Mouse (Mus musculus) kidney, embryonic 15.5 days (tissue): ENCODE data around the gene Bach2. TPM values are rescaled to one million over a fixed set of nuclear protein-coding genes. Genes with fewer than 3 reads are reported as not detected.

Source experiments
- ATAC-seq: fragments of 200-750 bp; cut with Nextera tagmentation; replicated peaks from 2 replicates; pipeline ENCODE4 v1.8.0; 2017; ENCODE audit warnings: moderate TSS enrichment; ENCODE audit not compliant: low FRiP score
- H3K27ac ChIP-seq: fragments of 300-500 bp; sonication (generic); 2 replicates; pipeline ENCODE4 v1.5.1; 2015; ENCODE audit warnings: mild to moderate bottlenecking, inconsistent platforms
- H3K27me3 ChIP-seq: fragments of 300-500 bp; sonication (generic); 2 replicates; pipeline ENCODE4 v1.6.1; 2015; ENCODE audit warnings: inconsistent platforms
- H3K36me3 ChIP-seq: fragments of 300-500 bp; sonication (generic); 2 replicates; pipeline ENCODE4 v1.6.1; 2015; ENCODE audit warnings: inconsistent platforms
- H3K4me1 ChIP-seq: fragments of 300-500 bp; sonication (generic); 2 replicates; pipeline ENCODE4 v1.6.1; 2015; ENCODE audit warnings: inconsistent platforms
- H3K4me2 ChIP-seq: fragments of 300-500 bp; sonication (generic); 2 replicates; pipeline ENCODE4 v1.6.1; 2015; ENCODE audit warnings: moderate library complexity, mild to moderate bottlenecking, inconsistent platforms
- H3K4me3 ChIP-seq: fragments of 300-500 bp; sonication (generic); replicated peaks from 2 replicates; pipeline ENCODE4 v1.5.1; 2015; ENCODE audit warnings: mild to moderate bottlenecking, inconsistent platforms
- H3K9ac ChIP-seq: fragments of 300-500 bp; sonication (generic); 2 replicates; pipeline ENCODE4 v1.6.1; 2015; ENCODE audit warnings: mild to moderate bottlenecking, inconsistent platforms
- H3K9me3 ChIP-seq: fragments of 300-500 bp; sonication (generic); replicated peaks from 2 replicates; pipeline ENCODE4 v1.6.1; 2016; ENCODE audit warnings: inconsistent platforms
- WGBS: fragments of 180-500 bp; shearing (Covaris S2); methylation state at CpG from one replicate; pipeline ENCODE4 v1.1.7; 2015; ENCODE audit warnings: mixed read lengths; 5-methylcytosine and 5-hydroxymethylcytosine counted together
- polyA plus RNA-seq: library from polyadenylated mRNA; unstranded; fragments of >200 nt; fragmentation: Nextera tagmentation; extraction: Ambion mirVana; gene quantifications from 2 replicates; pipeline ENCODE4 v1.2.1, GENCODE M21; 2015

Bach2 gene
- 8.0 and 8.8 TPM in 2 replicates for polyA plus RNA-seq

GRCm38 (mm10) chr4:32238366-32238854 lies at the start of gene Bach2:
Bach2 (plus strand) TSS chr4:32238804.
- ATAC-seq: peak; percentile 83
- Histone ChIP-seq H3K4me2 (peak within 1 kb of the TSS; percentile 92), H3K9ac (peak within 1 kb of the TSS; percentile 86), H3K27ac (peak within 1 kb of the TSS; percentile 96), H3K27me3 (peaks cover 29% of the 10 kb centered on the region), H3K9me3 (no peaks in the 10 kb centered on the region), H3K4me1 (peaks cover 41% of the 10 kb centered on the region), H3K4me3 (peak within 1 kb of the TSS; percentile 91), H3K36me3 (no peaks in the 10 kb centered on the region)
- WGBS: under 1% methylated on average over 44 of the region's 69 CpGs

GRCm38 (mm10) chr4:32189416-32190036 lies 49.1 kb upstream of the Bach2 start:
- Histone ChIP-seq H3K27me3 (no peaks in the 10 kb centered on the region), H3K4me2 (no peak overlapping the region), H3K9me3 (no peaks in the 10 kb centered on the region), H3K27ac (no peak overlapping the region), H3K4me3 (no peak overlapping the region), H3K4me1 (no peaks in the 10 kb centered on the region), H3K9ac (no peak overlapping the region), H3K36me3 (no peaks in the 10 kb centered on the region)
- 80% methylated on average over 4 of the region's 4 CpGs for WGBS
- ATAC-seq: no peak

GRCm38 (mm10) chr4:32190506-32190905 lies 48.1 kb upstream of the Bach2 start:
- 79% methylated on average over 8 of the region's 8 CpGs for WGBS
- Histone ChIP-seq H3K4me1 (peaks cover 5% of the 10 kb centered on the region; the same call in 1 of the 2 replicates), H3K9me3 (no peaks in the 10 kb centered on the region), H3K36me3 (no peaks in the 10 kb centered on the region), H3K9ac (no peak overlapping the region), H3K4me3 (no peak overlapping the region), H3K27ac (no peak overlapping the region), H3K27me3 (no peaks in the 10 kb centered on the region), H3K4me2 (no peak overlapping the region)
- no peak for ATAC-seq

GRCm38 (mm10) chr4:32195945-32196921 lies 42.4 kb upstream of the Bach2 start:
- Histone ChIP-seq H3K36me3 (no peaks in the 10 kb centered on the region), H3K27ac (peak overlapping the region; percentile 86), H3K4me3 (no peak overlapping the region), H3K9me3 (no peaks in the 10 kb centered on the region), H3K9ac (no peak overlapping the region), H3K4me1 (peaks cover 26% of the 10 kb centered on the region), H3K27me3 (no peaks in the 10 kb centered on the region), H3K4me2 (peak overlapping the region; percentile 24)
- whole genome bisulfite sequencing: 7% methylated on average over 9 of the region's 9 CpGs
- peak; percentile 88 for ATAC-seq

GRCm38 (mm10) chr4:32198031-32198430 lies 40.6 kb upstream of the Bach2 start:
- 86% methylated on average over 1 of the region's 1 CpGs for WGBS
- no peaks in the 10 kb centered on the region for H3K27me3 ChIP-seq
- H3K36me3 ChIP-seq: no peaks in the 10 kb centered on the region
- H3K9me3 ChIP-seq: no peaks in the 10 kb centered on the region
- no peak for ATAC-seq
- H3K4me2 ChIP-seq: no peak overlapping the region
- H3K4me1 ChIP-seq: peaks cover 26% of the 10 kb centered on the region
- H3K9ac ChIP-seq: no peak overlapping the region
- no peak overlapping the region for H3K4me3 ChIP-seq
- no peak overlapping the region for H3K27ac ChIP-seq

- Histone ChIP-seq H3K27me3 (no peaks in the 10 kb centered on the region), H3K9ac (no peak overlapping the region), H3K4me1 (peaks cover 26% of the 10 kb centered on the region), H3K9me3 (no peaks in the 10 kb centered on the region), H3K36me3 (no peaks in the 10 kb centered on the region), H3K4me3 (no peak overlapping the region), H3K27ac (no peak overlapping the region), H3K4me2 (no peak overlapping the region)
- ATAC-seq: no peak
- WGBS: 85% methylated on average over 7 of the region's 7 CpGs
These were observed 40.0 kb upstream of the Bach2 start for GRCm38 (mm10) chr4:32198589-32198988.

- no peak overlapping the region for H3K27ac ChIP-seq
- 91% methylated on average over 7 of the region's 7 CpGs for WGBS
- ATAC-seq: no peak
- H3K4me3 ChIP-seq: no peak overlapping the region
- no peaks in the 10 kb centered on the region for H3K9me3 ChIP-seq
- H3K9ac ChIP-seq: no peak overlapping the region
- no peaks in the 10 kb centered on the region for H3K27me3 ChIP-seq
- no peaks in the 10 kb centered on the region for H3K36me3 ChIP-seq
- H3K4me1 ChIP-seq: peaks cover 26% of the 10 kb centered on the region
- no peak overlapping the region for H3K4me2 ChIP-seq
These were observed 39.4 kb upstream of the Bach2 start for GRCm38 (mm10) chr4:32199156-32199555.

- H3K4me1 ChIP-seq: peaks cover 15% of the 10 kb centered on the region
- no peak overlapping the region for H3K4me3 ChIP-seq
- H3K27me3 ChIP-seq: no peaks in the 10 kb centered on the region
- H3K27ac ChIP-seq: no peak overlapping the region
- no peak for ATAC-seq
- H3K9ac ChIP-seq: no peak overlapping the region
- 81% methylated on average over 8 of the region's 8 CpGs for WGBS
- no peaks in the 10 kb centered on the region for H3K36me3 ChIP-seq
- H3K4me2 ChIP-seq: no peak overlapping the region
- H3K9me3 ChIP-seq: no peaks in the 10 kb centered on the region
These were observed 37.5 kb upstream of the Bach2 start for GRCm38 (mm10) chr4:32201114-32201513.

GRCm38 (mm10) chr4:32202362-32202761 lies 36.2 kb upstream of the Bach2 start:
- Histone ChIP-seq H3K27ac (no peak overlapping the region), H3K4me3 (no peak overlapping the region), H3K36me3 (no peaks in the 10 kb centered on the region), H3K4me2 (no peak overlapping the region), H3K9ac (no peak overlapping the region), H3K9me3 (no peaks in the 10 kb centered on the region), H3K27me3 (no peaks in the 10 kb centered on the region), H3K4me1 (peaks cover 3% of the 10 kb centered on the region; the same call in 1 of the 2 replicates)
- 91% methylated on average over 5 of the region's 5 CpGs for WGBS
- no peak for ATAC-seq

GRCm38 (mm10) chr4:32204819-32205218 lies 33.8 kb upstream of the Bach2 start:
- no peak overlapping the region for H3K27ac ChIP-seq
- ATAC-seq: no peak
- no peaks in the 10 kb centered on the region for H3K36me3 ChIP-seq
- H3K4me1 ChIP-seq: no peaks in the 10 kb centered on the region
- H3K9me3 ChIP-seq: no peaks in the 10 kb centered on the region
- H3K4me3 ChIP-seq: no peak overlapping the region
- 90% methylated on average over 4 of the region's 4 CpGs for WGBS
- no peaks in the 10 kb centered on the region for H3K27me3 ChIP-seq
- no peak overlapping the region for H3K9ac ChIP-seq
- H3K4me2 ChIP-seq: no peak overlapping the region

GRCm38 (mm10) chr4:32205825-32206224 lies 32.8 kb upstream of the Bach2 start:
- WGBS: 63% methylated on average over 2 of the region's 2 CpGs
- Histone ChIP-seq H3K36me3 (no peaks in the 10 kb centered on the region), H3K9ac (no peak overlapping the region), H3K9me3 (no peaks in the 10 kb centered on the region), H3K4me2 (no peak overlapping the region), H3K4me1 (peaks cover 3% of the 10 kb centered on the region; the same call in 1 of the 2 replicates), H3K27me3 (no peaks in the 10 kb centered on the region), H3K4me3 (no peak overlapping the region), H3K27ac (no peak overlapping the region)
- ATAC-seq: no peak

GRCm38 (mm10) chr4:32209995-32210394 lies 28.6 kb upstream of the Bach2 start:
- 90% methylated on average over 2 of the region's 2 CpGs for WGBS
- H3K9me3 ChIP-seq: no peaks in the 10 kb centered on the region
- no peak for ATAC-seq
- no peak overlapping the region for H3K4me3 ChIP-seq
- H3K27me3 ChIP-seq: no peaks in the 10 kb centered on the region; the same call in 1 of the 2 replicates
- H3K4me1 ChIP-seq: peaks cover 9% of the 10 kb centered on the region; the same call in 1 of the 2 replicates
- H3K27ac ChIP-seq: no peak overlapping the region
- no peaks in the 10 kb centered on the region for H3K36me3 ChIP-seq
- H3K4me2 ChIP-seq: no peak overlapping the region
- H3K9ac ChIP-seq: no peak overlapping the region
